Mouse (Mus musculus): ENCODE results near the gene Bicd1. TPM values are rescaled to one million over a fixed set of nuclear protein-coding genes. Genes with fewer than 3 reads are reported as not detected.

Gene Bicd1
- polyA plus RNA-seq, 1 experiment from 2014 or later: 63.7 TPM

DNA sequence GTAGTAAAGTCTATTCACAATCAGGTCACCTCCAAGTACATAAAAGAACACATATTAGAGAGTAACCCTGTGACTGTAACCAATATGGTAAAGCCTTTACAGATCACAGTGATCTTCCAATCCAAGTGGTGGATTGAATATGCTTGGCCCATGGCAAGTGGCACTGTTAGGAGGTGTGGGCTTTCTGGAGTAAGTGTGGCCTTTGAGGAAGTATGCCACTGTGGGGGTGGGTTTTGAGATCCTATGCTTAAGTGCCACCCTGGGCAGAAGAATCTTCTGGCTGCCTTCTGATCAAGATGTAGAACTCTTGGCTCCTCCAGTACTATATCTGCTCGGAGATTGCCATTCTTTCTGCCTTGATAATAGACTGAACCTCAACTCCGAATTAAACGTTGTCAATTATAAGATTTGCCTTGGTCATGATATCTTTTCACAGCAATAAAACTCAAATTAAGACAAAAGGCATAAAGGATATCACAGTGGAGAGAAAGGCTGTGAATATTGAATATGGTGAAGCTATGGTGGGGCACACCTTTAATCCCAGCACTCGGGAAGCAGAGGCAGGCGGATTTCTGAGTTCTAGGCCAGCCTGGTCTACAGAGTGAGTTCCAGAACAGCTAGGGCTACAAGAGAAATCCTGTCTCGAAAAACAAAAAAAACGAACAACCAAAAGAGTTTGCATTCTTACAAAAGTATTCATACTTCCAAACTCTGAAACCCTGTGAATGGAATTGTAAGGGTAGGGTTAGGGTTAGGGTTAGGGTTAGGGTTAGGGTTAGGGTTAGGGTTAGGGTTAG lies 177.2 kb downstream of the Bicd1 start:
- H3K4me1 ChIP-seq (ENCODE audit: control insufficient read depth, insufficient read depth, low read length): no peaks in the 10 kb centered on the region
- no peak overlapping the region for H3K4me3 ChIP-seq (ENCODE audit: low read depth, low read length)
- H3K27ac ChIP-seq (ENCODE audit: low read depth, low read length): no peak overlapping the region
- ATAC-seq (ENCODE audit: low read depth): no peak
- no peaks in the 10 kb centered on the region for H3K27me3 ChIP-seq (ENCODE audit: control insufficient read depth, insufficient read depth, low read length)
- no peaks in the 10 kb centered on the region for H3K36me3 ChIP-seq (ENCODE audit: control insufficient read depth, insufficient read depth, low read length)
- H3K9ac ChIP-seq (replicated peaks; ENCODE audit: low read depth, low read length): no peak overlapping the region
- WGBS: 93% methylated on average over 7 of the region's 7 CpGs
- H3K4me2 ChIP-seq (ENCODE audit: low read depth, low read length): no peak overlapping the region
- peaks cover 3% of the 10 kb centered on the region; the same call in 1 of the 2 replicates for H3K9me3 ChIP-seq (ENCODE audit: control insufficient read depth, low read length)

Small RNA genes lying within 50 kb of the gene (microRNA-seq; reads per million reads assigned to microRNA genes)
- not detected for gene Gm24307

Other genes starting within 250 kb of the Bicd1 start
- gene Amn1, start 220.2 kb upstream of the Bicd1 start, polyA plus RNA-seq (2014; fragmentation: Nextera tagmentation; extraction: Ambion mirVana): 111 and 125 TPM in 2 replicates
- 30.5 and 30.8 TPM in 2 replicates for gene Resf1, start 99.5 kb upstream of the Bicd1 start, polyA plus RNA-seq (2014; fragmentation: Nextera tagmentation; extraction: Ambion mirVana)

All from neural tube, embryonic 14.5 days (tissue).